Mouse (Mus musculus): ENCODE measurements around the gene P4htm. TPM values are rescaled to one million over a fixed set of nuclear protein-coding genes. Genes with fewer than 3 reads are reported as not detected.
A peak's percentile ranks its signal among the peaks of the same experiment; 100 is the strongest.

Gene P4htm
- polyA plus RNA-seq (2014; fragmentation: Nextera tagmentation; extraction: Ambion mirVana) = 2.1 and 2.5 TPM in 2 replicates

GRCm38 (mm10) chr9:108596998-108597764 is at the start of gene P4htm:
TSS of gene P4htm (minus strand) at chr9:108597667.
- peaks cover 9% of the 10 kb centered on the region; the same call in 1 of the 2 replicates for H3K4me1 ChIP-seq (replicated peaks; ENCODE audit: control insufficient read depth, insufficient read depth, low read length)
- no peaks in the 10 kb centered on the region for H3K9me3 ChIP-seq (ENCODE audit: control insufficient read depth, low read length)
- ATAC-seq (replicated peaks; ENCODE audit: low FRiP score) (peak; percentile 64), DNase-seq (ENCODE audit: low spot score) (peak; percentile 69)
- H3K27me3 ChIP-seq (replicated peaks; ENCODE audit: control insufficient read depth, insufficient read depth, low read length) = no peaks in the 10 kb centered on the region
- peak within 1 kb of the TSS; percentile 64 for H3K4me3 ChIP-seq (ENCODE audit: low read depth, low read length)
- H3K36me3 ChIP-seq (ENCODE audit: control insufficient read depth, insufficient read depth, low read length) = no peaks in the 10 kb centered on the region
- H3K9ac ChIP-seq (ENCODE audit: low read depth, low read length) = peak within 1 kb of the TSS; percentile 61
- H3K4me2 ChIP-seq = peak within 1 kb of the TSS; percentile 89
- WGBS = 5% methylated on average over 69 of the region's 69 CpGs
- no peak within 1 kb of the TSS for H3K27ac ChIP-seq (ENCODE audit: low read depth, low read length)

- no peaks in the 10 kb centered on the region for H3K27me3 ChIP-seq (replicated peaks; ENCODE audit: control insufficient read depth, insufficient read depth, low read length)
- H3K4me1 ChIP-seq (replicated peaks; ENCODE audit: control insufficient read depth, insufficient read depth, low read length) = peaks cover 5% of the 10 kb centered on the region
- no peak overlapping the region for H3K9ac ChIP-seq (ENCODE audit: low read depth, low read length)
- ATAC-seq (replicated peaks; ENCODE audit: low FRiP score) = no peak
- peaks cover 12% of the 10 kb centered on the region; the same call in 1 of the 2 replicates for H3K36me3 ChIP-seq (ENCODE audit: control insufficient read depth, insufficient read depth, low read length)
- no peak overlapping the region for H3K27ac ChIP-seq (ENCODE audit: low read depth, low read length)
- no peaks in the 10 kb centered on the region for H3K9me3 ChIP-seq (ENCODE audit: control insufficient read depth, low read length)
- 66% methylated on average over 2 of the region's 2 CpGs for WGBS
- no peak overlapping the region for H3K4me2 ChIP-seq
- H3K4me3 ChIP-seq (ENCODE audit: low read depth, low read length) = no peak overlapping the region
- DNase-seq (ENCODE audit: low spot score) = no peak
Measured at GRCm38 (mm10) chr9:108639825-108640224, 42.4 kb upstream of the P4htm start.

GRCm38 (mm10) chr9:108635415-108635814 is 37.9 kb upstream of the P4htm start:
- no peaks in the 10 kb centered on the region for H3K27me3 ChIP-seq (replicated peaks; ENCODE audit: control insufficient read depth, insufficient read depth, low read length)
- 44% methylated on average over 2 of the region's 2 CpGs for WGBS
- H3K27ac ChIP-seq (ENCODE audit: low read depth, low read length) = no peak overlapping the region
- DNase-seq (ENCODE audit: low spot score) (no peak), ATAC-seq (replicated peaks; ENCODE audit: low FRiP score) (no peak; the same call in 1 of the 2 replicates)
- no peak overlapping the region for H3K4me2 ChIP-seq
- peaks cover 14% of the 10 kb centered on the region for H3K4me1 ChIP-seq (replicated peaks; ENCODE audit: control insufficient read depth, insufficient read depth, low read length)
- H3K9me3 ChIP-seq (ENCODE audit: control insufficient read depth, low read length) = no peaks in the 10 kb centered on the region
- H3K9ac ChIP-seq (ENCODE audit: low read depth, low read length) = no peak overlapping the region
- no peak overlapping the region for H3K4me3 ChIP-seq (ENCODE audit: low read depth, low read length)
- H3K36me3 ChIP-seq (ENCODE audit: control insufficient read depth, insufficient read depth, low read length) = peaks cover 4% of the 10 kb centered on the region; the same call in 1 of the 2 replicates

GRCm38 (mm10) chr9:108633846-108634245 is 36.4 kb upstream of the P4htm start:
- 0 out of 2 replicates have a peak, but pooled peaks cover 4% of the 10 kb centered on the region for H3K36me3 ChIP-seq (ENCODE audit: control insufficient read depth, insufficient read depth, low read length)
- no peak for ATAC-seq (replicated peaks; ENCODE audit: low FRiP score)
- H3K9me3 ChIP-seq (ENCODE audit: control insufficient read depth, low read length) = no peaks in the 10 kb centered on the region
- H3K4me2 ChIP-seq = no peak overlapping the region
- no peak overlapping the region for H3K27ac ChIP-seq (ENCODE audit: low read depth, low read length)
- H3K4me1 ChIP-seq (replicated peaks; ENCODE audit: control insufficient read depth, insufficient read depth, low read length) = peaks cover 14% of the 10 kb centered on the region
- no peaks in the 10 kb centered on the region for H3K27me3 ChIP-seq (replicated peaks; ENCODE audit: control insufficient read depth, insufficient read depth, low read length)
- no peak overlapping the region for H3K9ac ChIP-seq (ENCODE audit: low read depth, low read length)
- no peak for DNase-seq (ENCODE audit: low spot score)
- no peak overlapping the region for H3K4me3 ChIP-seq (ENCODE audit: low read depth, low read length)
- 77% methylated on average over 2 of the region's 2 CpGs for WGBS

- no peak overlapping the region for H3K27ac ChIP-seq (ENCODE audit: low read depth, low read length)
- ATAC-seq (replicated peaks; ENCODE audit: low FRiP score) = no peak
- WGBS = 82% methylated on average over 5 of the region's 5 CpGs
Measured at GRCm38 (mm10) chr9:108632375-108632774, 34.9 kb upstream of the P4htm start.

GRCm38 (mm10) chr9:108631631-108632256 is 34.3 kb upstream of the P4htm start:
- H3K4me2 ChIP-seq = no peak overlapping the region
- no peak overlapping the region for H3K9ac ChIP-seq (ENCODE audit: low read depth, low read length)
- WGBS = 52% methylated on average over 5 of the region's 5 CpGs
- DNase-seq (ENCODE audit: low spot score) (no peak), ATAC-seq (replicated peaks; ENCODE audit: low FRiP score) (no peak)
- H3K27ac ChIP-seq (ENCODE audit: low read depth, low read length) = no peak overlapping the region
- H3K4me1 ChIP-seq (replicated peaks; ENCODE audit: control insufficient read depth, insufficient read depth, low read length) = peaks cover 18% of the 10 kb centered on the region
- H3K27me3 ChIP-seq (replicated peaks; ENCODE audit: control insufficient read depth, insufficient read depth, low read length) = no peaks in the 10 kb centered on the region
- H3K9me3 ChIP-seq (ENCODE audit: control insufficient read depth, low read length) = no peaks in the 10 kb centered on the region
- H3K4me3 ChIP-seq (ENCODE audit: low read depth, low read length) = no peak overlapping the region
- H3K36me3 ChIP-seq (ENCODE audit: control insufficient read depth, insufficient read depth, low read length) = 0 out of 2 replicates have a peak, but pooled peaks cover 2% of the 10 kb centered on the region

More at GRCm38 (mm10) chr9:108632375-108632774, 34.9 kb upstream of the P4htm start:
- peaks cover 18% of the 10 kb centered on the region for H3K4me1 ChIP-seq (replicated peaks; ENCODE audit: control insufficient read depth, insufficient read depth, low read length)
- no peaks in the 10 kb centered on the region for H3K9me3 ChIP-seq (ENCODE audit: control insufficient read depth, low read length)
- no peak for DNase-seq (ENCODE audit: low spot score)
- H3K27me3 ChIP-seq (replicated peaks; ENCODE audit: control insufficient read depth, insufficient read depth, low read length) = no peaks in the 10 kb centered on the region
- H3K4me2 ChIP-seq = no peak overlapping the region
- no peak overlapping the region for H3K4me3 ChIP-seq (ENCODE audit: low read depth, low read length)
- no peak overlapping the region for H3K9ac ChIP-seq (ENCODE audit: low read depth, low read length)
- H3K36me3 ChIP-seq (ENCODE audit: control insufficient read depth, insufficient read depth, low read length) = 0 out of 2 replicates have a peak, but pooled peaks cover 2% of the 10 kb centered on the region

- no peak for DNase-seq (ENCODE audit: low spot score)
- WGBS = 43% methylated on average over 1 of the region's 1 CpGs
- Histone ChIP-seq H3K4me1 (replicated peaks; ENCODE audit: control insufficient read depth, insufficient read depth, low read length) (peaks cover 18% of the 10 kb centered on the region), H3K36me3 (ENCODE audit: control insufficient read depth, insufficient read depth, low read length) (no peaks in the 10 kb centered on the region), H3K4me2 (no peak overlapping the region), H3K4me3 (ENCODE audit: low read depth, low read length) (no peak overlapping the region), H3K9ac (ENCODE audit: low read depth, low read length) (no peak overlapping the region), H3K27me3 (replicated peaks; ENCODE audit: control insufficient read depth, insufficient read depth, low read length) (no peaks in the 10 kb centered on the region), H3K9me3 (ENCODE audit: control insufficient read depth, low read length) (no peaks in the 10 kb centered on the region), H3K27ac (ENCODE audit: low read depth, low read length) (no peak overlapping the region)
- no peak for ATAC-seq (replicated peaks; ENCODE audit: low FRiP score)
Measured at GRCm38 (mm10) chr9:108630683-108631082, 33.2 kb upstream of the P4htm start.

GRCm38 (mm10) chr9:108628141-108628540 is 30.7 kb upstream of the P4htm start:
- Histone ChIP-seq H3K4me2 (no peak overlapping the region), H3K9ac (ENCODE audit: low read depth, low read length) (no peak overlapping the region), H3K4me1 (replicated peaks; ENCODE audit: control insufficient read depth, insufficient read depth, low read length) (peaks cover 12% of the 10 kb centered on the region; the same call in 1 of the 2 replicates), H3K27me3 (replicated peaks; ENCODE audit: control insufficient read depth, insufficient read depth, low read length) (no peaks in the 10 kb centered on the region), H3K27ac (ENCODE audit: low read depth, low read length) (no peak overlapping the region), H3K36me3 (ENCODE audit: control insufficient read depth, insufficient read depth, low read length) (peaks cover 8% of the 10 kb centered on the region), H3K9me3 (ENCODE audit: control insufficient read depth, low read length) (no peaks in the 10 kb centered on the region), H3K4me3 (ENCODE audit: low read depth, low read length) (no peak overlapping the region)
- 61% methylated on average over 4 of the region's 4 CpGs for WGBS
- ATAC-seq (replicated peaks; ENCODE audit: low FRiP score) (no peak), DNase-seq (ENCODE audit: low spot score) (no peak)

All from liver, embryonic 11.5 days (tissue).